Mouse (Mus musculus): ENCODE results near the gene Crip3. TPM values are rescaled to one million over a fixed set of nuclear protein-coding genes. Genes with fewer than 3 reads are reported as not detected.

Crip3 gene
- polyA plus RNA-seq, 1 experiment: not detected

GRCm38 (mm10) chr17:46444839-46445579 lies 16.3 kb downstream of the Crip3 start:
- no peak for TF ChIP-seq POLR2AphosphoS2 (IDR thresholded peaks at IDR 0.05; ENCODE audit: insufficient read length, low read depth)
- TF ChIP-seq USF1 (IDR thresholded peaks at IDR 0.05; ENCODE audit: low read depth): no peak
- no peak for TF ChIP-seq MYOD1 (IDR thresholded peaks at IDR 0.05; ENCODE audit: control insufficient read depth in 1 of 3, insufficient read length in 2 of 3, low read depth in 2 of 3)
- TF ChIP-seq E2F4 (IDR thresholded peaks at IDR 0.05; ENCODE audit: insufficient read depth): no peak
- no peak for TF ChIP-seq TCF12 (IDR thresholded peaks at IDR 0.05; ENCODE audit: insufficient read depth, poor library complexity, severe bottlenecking)
- TF ChIP-seq TCF3 (IDR thresholded peaks at IDR 0.05; ENCODE audit: insufficient read length, low read depth): no peak
- TF ChIP-seq SRF (IDR thresholded peaks at IDR 0.05; ENCODE audit: control insufficient read depth, insufficient read length, low read depth): no peak
- TF ChIP-seq MYOG (IDR thresholded peaks at IDR 0.05; ENCODE audit: control insufficient read depth in 1 of 3, insufficient read depth in 1 of 3, insufficient read length in 2 of 3, low read depth in 2 of 3): no peak
- no peak for TF ChIP-seq MAX (IDR thresholded peaks at IDR 0.05; ENCODE audit: low read depth)
- no peak for TF ChIP-seq REST (IDR thresholded peaks at IDR 0.05; ENCODE audit: insufficient read depth, insufficient read length)
- TF ChIP-seq POLR2A (IDR thresholded peaks at IDR 0.05; ENCODE audit: insufficient read length, low read depth): no peak
- TF ChIP-seq CEBPB (IDR thresholded peaks at IDR 0.05; ENCODE audit: insufficient read depth, poor library complexity, severe bottlenecking): no peak
- Histone ChIP-seq H3K4me2 (ENCODE audit: low read depth) (no peak overlapping the region), H3K36me3 (ENCODE audit: control insufficient read depth, insufficient read depth) (no peaks in the 10 kb centered on the region)

GRCm38 (mm10) chr17:46446264-46446663 lies 17.5 kb downstream of the Crip3 start:
- Histone ChIP-seq H3K79me2 (ENCODE audit: control insufficient read depth, insufficient read depth) (no peaks in the 10 kb centered on the region), H3K36me3 (ENCODE audit: control insufficient read depth, insufficient read depth) (no peaks in the 10 kb centered on the region), H3K27me3 (ENCODE audit: control insufficient read depth, insufficient read depth, insufficient read length) (peaks cover 91% of the 10 kb centered on the region), H3K4me3 (no peak overlapping the region), H3K4me2 (ENCODE audit: low read depth) (no peak overlapping the region), H3ac (ENCODE audit: control insufficient read depth, insufficient read length) (no peak overlapping the region)
- TF ChIP-seq MAX (IDR thresholded peaks at IDR 0.05; ENCODE audit: low read depth) (no peak), USF1 (IDR thresholded peaks at IDR 0.05; ENCODE audit: low read depth) (no peak), CEBPB (IDR thresholded peaks at IDR 0.05; ENCODE audit: insufficient read depth, poor library complexity, severe bottlenecking) (no peak), TCF12 (IDR thresholded peaks at IDR 0.05; ENCODE audit: insufficient read depth, poor library complexity, severe bottlenecking) (no peak), MYOG (IDR thresholded peaks at IDR 0.05; ENCODE audit: control insufficient read depth in 1 of 3, insufficient read depth in 1 of 3, insufficient read length in 2 of 3, low read depth in 2 of 3) (no peak), E2F4 (IDR thresholded peaks at IDR 0.05; ENCODE audit: insufficient read depth) (no peak), SRF (IDR thresholded peaks at IDR 0.05; ENCODE audit: control insufficient read depth, insufficient read length, low read depth) (no peak), POLR2AphosphoS2 (IDR thresholded peaks at IDR 0.05; ENCODE audit: insufficient read length, low read depth) (no peak), REST (IDR thresholded peaks at IDR 0.05; ENCODE audit: insufficient read depth, insufficient read length) (no peak), MYOD1 (IDR thresholded peaks at IDR 0.05; ENCODE audit: control insufficient read depth in 1 of 3, insufficient read length in 2 of 3, low read depth in 2 of 3) (no peak), POLR2A (IDR thresholded peaks at IDR 0.05; ENCODE audit: insufficient read length, low read depth) (no peak), TCF3 (IDR thresholded peaks at IDR 0.05; ENCODE audit: insufficient read length, low read depth) (no peak)

More at GRCm38 (mm10) chr17:46444839-46445579, 16.3 kb downstream of the Crip3 start:
- H3K27me3 ChIP-seq (ENCODE audit: control insufficient read depth, insufficient read depth, insufficient read length): peaks cover 86% of the 10 kb centered on the region
- no peaks in the 10 kb centered on the region for H3K79me2 ChIP-seq (ENCODE audit: control insufficient read depth, insufficient read depth)
- H3K4me3 ChIP-seq: no peak overlapping the region
- H3ac ChIP-seq (ENCODE audit: control insufficient read depth, insufficient read length): no peak overlapping the region

GRCm38 (mm10) chr17:46452683-46453082 lies 24.0 kb downstream of the Crip3 start:
- no peak for TF ChIP-seq POLR2A (IDR thresholded peaks at IDR 0.05; ENCODE audit: insufficient read length, low read depth)
- no peaks in the 10 kb centered on the region for H3K36me3 ChIP-seq (ENCODE audit: control insufficient read depth, insufficient read depth)
- peaks cover 80% of the 10 kb centered on the region for H3K27me3 ChIP-seq (ENCODE audit: control insufficient read depth, insufficient read depth, insufficient read length)
- no peak overlapping the region for H3K4me2 ChIP-seq (ENCODE audit: low read depth)
- H3ac ChIP-seq (ENCODE audit: control insufficient read depth, insufficient read length): no peak overlapping the region
- H3K79me2 ChIP-seq (ENCODE audit: control insufficient read depth, insufficient read depth): no peaks in the 10 kb centered on the region
- H3K4me3 ChIP-seq: no peak overlapping the region

- Histone ChIP-seq H3ac (ENCODE audit: control insufficient read depth, insufficient read length) (no peak overlapping the region), H3K4me3 (no peak overlapping the region), H3K36me3 (ENCODE audit: control insufficient read depth, insufficient read depth) (no peaks in the 10 kb centered on the region), H3K27me3 (ENCODE audit: control insufficient read depth, insufficient read depth, insufficient read length) (peaks cover 80% of the 10 kb centered on the region), H3K79me2 (ENCODE audit: control insufficient read depth, insufficient read depth) (no peaks in the 10 kb centered on the region), H3K4me2 (ENCODE audit: low read depth) (no peak overlapping the region)
- no peak for TF ChIP-seq POLR2A (IDR thresholded peaks at IDR 0.05; ENCODE audit: insufficient read length, low read depth)
- TF ChIP-seq MYOG (IDR thresholded peaks at IDR 0.05; ENCODE audit: control insufficient read depth in 1 of 3, insufficient read depth in 1 of 3, insufficient read length in 2 of 3, low read depth in 2 of 3): no peak
- TF ChIP-seq USF1 (IDR thresholded peaks at IDR 0.05; ENCODE audit: low read depth): no peak
- no peak for TF ChIP-seq MYOD1 (IDR thresholded peaks at IDR 0.05; ENCODE audit: control insufficient read depth in 1 of 3, insufficient read length in 2 of 3, low read depth in 2 of 3)
- TF ChIP-seq TCF12 (IDR thresholded peaks at IDR 0.05; ENCODE audit: insufficient read depth, poor library complexity, severe bottlenecking): no peak
- TF ChIP-seq POLR2AphosphoS2 (IDR thresholded peaks at IDR 0.05; ENCODE audit: insufficient read length, low read depth): no peak
- TF ChIP-seq CEBPB (IDR thresholded peaks at IDR 0.05; ENCODE audit: insufficient read depth, poor library complexity, severe bottlenecking): no peak
- no peak for TF ChIP-seq TCF3 (IDR thresholded peaks at IDR 0.05; ENCODE audit: insufficient read length, low read depth)
- TF ChIP-seq SRF (IDR thresholded peaks at IDR 0.05; ENCODE audit: control insufficient read depth, insufficient read length, low read depth): no peak
- no peak for TF ChIP-seq MAX (IDR thresholded peaks at IDR 0.05; ENCODE audit: low read depth)
- TF ChIP-seq REST (IDR thresholded peaks at IDR 0.05; ENCODE audit: insufficient read depth, insufficient read length): no peak
- TF ChIP-seq E2F4 (IDR thresholded peaks at IDR 0.05; ENCODE audit: insufficient read depth): no peak
Measured at GRCm38 (mm10) chr17:46453302-46453948, 24.7 kb downstream of the Crip3 start.
